Mouse (Mus musculus) cortical plate, adult 2 months (tissue): Measurements from ENCODE around the gene Cnot1.

Experiments
- CTCF ChIP-seq: fragments of 200-500 bp; IDR thresholded peaks from 2 replicates; pipeline ENCODE4 v1.5.1; 2011; ENCODE audit warnings: mild to moderate bottlenecking, control low read depth, low read length; ENCODE audit not compliant: insufficient read depth; ENCODE audit errors: extremely low read depth
- POLR2A ChIP-seq: fragments of 200-500 bp; IDR thresholded peaks from 2 replicates; pipeline ENCODE4 v1.6.1; 2011; ENCODE audit warnings: mild to moderate bottlenecking, low read length, control low read depth; ENCODE audit not compliant: insufficient read depth; ENCODE audit errors: extremely low read depth

DNA sequence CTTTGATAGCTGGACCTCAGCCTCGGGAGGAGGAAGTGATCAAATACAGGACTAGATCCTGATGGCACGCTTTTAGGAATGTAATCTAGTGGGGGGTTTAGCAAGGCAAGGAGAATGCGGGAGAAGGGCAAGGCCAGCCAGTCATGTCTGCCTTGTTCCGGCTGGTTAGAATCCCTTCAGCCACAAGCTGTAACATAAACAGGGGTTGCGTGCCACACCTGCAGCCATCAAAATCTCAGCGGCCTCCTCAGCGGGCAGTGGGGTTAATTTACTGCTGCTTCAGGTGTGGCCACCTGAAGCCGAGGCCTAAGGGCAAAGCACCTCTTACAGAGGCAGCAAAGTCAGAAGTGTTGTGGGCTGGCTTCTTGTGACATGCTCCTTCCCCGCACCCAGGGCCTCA lies 130.6 kb downstream of the Cnot1 start, which contains the start of gene Ndrg4:
- no peak for TF ChIP-seq CTCF
- no peak for TF ChIP-seq POLR2A
